Mouse (Mus musculus): ENCODE data around the gene Kcnh1.

DNA sequence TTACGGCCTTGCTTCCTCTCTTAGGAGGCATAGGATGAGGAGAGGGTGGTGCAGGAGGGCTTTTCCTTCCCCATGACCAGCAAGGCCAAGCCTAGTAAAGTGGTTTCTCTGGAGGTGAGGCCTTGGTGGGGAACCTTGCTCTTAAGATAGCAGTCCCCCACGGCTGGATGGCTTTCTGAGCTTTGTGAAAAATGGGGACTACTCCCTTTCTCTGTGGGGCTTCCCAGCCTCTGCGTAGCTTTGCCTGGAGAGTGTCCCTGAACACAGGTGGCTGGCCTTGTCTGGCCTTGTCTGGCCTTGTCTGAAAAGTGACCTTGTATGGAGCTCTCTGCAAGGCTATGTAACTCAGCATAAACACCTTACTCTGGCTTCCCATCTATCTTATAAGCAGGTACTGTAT lies 56.3 kb downstream of the Kcnh1 start:
- TF ChIP-seq CTCF (IDR thresholded peaks at IDR 0.05; ENCODE audit: extremely low read depth, insufficient read depth, low read length), result no peak
- TF ChIP-seq POLR2A (IDR thresholded peaks at IDR 0.05; ENCODE audit: extremely low read depth, insufficient read depth, low read length), result no peak
